Mouse (Mus musculus) limb, embryonic 14.5 days (tissue): Measurements from ENCODE around the gene Slc16a5. TPM values are rescaled to one million over a fixed set of nuclear protein-coding genes. Genes with fewer than 3 reads are reported as not detected.

Experiments used
- ATAC-seq: fragments of 200-750 bp; cut with Nextera tagmentation; 2 replicates; pipeline ENCODE4 v1.8.0; 2017; ENCODE audit warnings: low read depth, moderate number of reproducible peaks, moderate TSS enrichment; ENCODE audit not compliant: low FRiP score
- DNase-seq: peaks from one replicate; pipeline ENCODE4 v3.0.0-alpha.2; 2015; ENCODE audit warnings: low spot score
- H3K27ac ChIP-seq: fragments of 300-500 bp; sonication (generic); replicated peaks from 2 replicates; pipeline ENCODE4 v1.5.1; 2014; ENCODE audit warnings: low read depth, mild to moderate bottlenecking, low read length, moderate library complexity, mixed read lengths
- H3K27me3 ChIP-seq: fragments of 300-500 bp; sonication (generic); 2 replicates; pipeline ENCODE4 v1.6.1; 2014; ENCODE audit warnings: low read length, mixed read lengths; ENCODE audit not compliant: control insufficient read depth, insufficient read depth
- H3K36me3 ChIP-seq: fragments of 300-500 bp; sonication (generic); 2 replicates; pipeline ENCODE4 v1.6.1; 2014; ENCODE audit warnings: mild to moderate bottlenecking, low read length, moderate library complexity, mixed read lengths; ENCODE audit not compliant: control insufficient read depth, insufficient read depth
- H3K4me1 ChIP-seq: fragments of 300-500 bp; sonication (generic); 2 replicates; pipeline ENCODE4 v1.6.1; 2014; ENCODE audit warnings: antibody characterized with exemption, low read length, mixed read lengths; ENCODE audit not compliant: control insufficient read depth, insufficient read depth
- H3K4me2 ChIP-seq: fragments of 300-500 bp; sonication (generic); replicated peaks from 2 replicates; pipeline ENCODE4 v1.6.1; 2014; ENCODE audit warnings: low read depth, mild to moderate bottlenecking, low read length, moderate library complexity; ENCODE audit not compliant: severe bottlenecking
- H3K4me3 ChIP-seq: fragments of 300-500 bp; sonication (generic); replicated peaks from 2 replicates; pipeline ENCODE4 v1.5.1; 2014; ENCODE audit warnings: low read length
- H3K9ac ChIP-seq: fragments of 300-500 bp; sonication (generic); 2 replicates; pipeline ENCODE4 v1.6.1; 2014; ENCODE audit warnings: mild to moderate bottlenecking, low read depth, low read length, moderate library complexity; ENCODE audit not compliant: severe bottlenecking
- H3K9me3 ChIP-seq: fragments of 300-500 bp; sonication (generic); 2 replicates; pipeline ENCODE4 v1.6.1; 2016; ENCODE audit warnings: low read length; ENCODE audit not compliant: control insufficient read depth
- POLR2A ChIP-seq: fragments of 200-500 bp; IDR thresholded peaks from 2 replicates; pipeline ENCODE4 v1.8.0; 2012; ENCODE audit warnings: inconsistent platforms, mild to moderate bottlenecking, moderate library complexity, borderline replicate concordance; ENCODE audit not compliant: insufficient read depth, insufficient read length; ENCODE audit errors: extremely low read depth
- WGBS: fragments of 180-500 bp; shearing (Covaris S2); extraction: QIAGEN DNeasy Blood & Tissue Kit; methylation state at CpG from one replicate; pipeline ENCODE4 v1.1.7; 2014; 5-methylcytosine and 5-hydroxymethylcytosine counted together
- polyA plus RNA-seq, 2 experiments: library from polyadenylated mRNA; depleted of rRNA in 1 of 2; stranded (reverse) in 1 of 2; unstranded in 1 of 2; fragments of >200 nt; fragmentation: Nextera tagmentation in 1 of 2; extraction: Ambion mirVana in 1 of 2; gene quantifications; 2 replicates each; pipeline versions ENCODE4 v1.2.1 to v1.2.3; 2012 to 2014

Slc16a5 gene
- polyA plus RNA-seq (2012; rRNA removed): 0.04 and 0.08 TPM in 2 replicates
- not detected in 2 replicates for polyA plus RNA-seq (2014; fragmentation: Nextera tagmentation; extraction: Ambion mirVana)

GRCm38 (mm10) chr11:115462243-115462891, at the start of gene Slc16a5:
Gene Slc16a5, plus strand, starts transcription at chr11:115462474.
- TF ChIP-seq POLR2A: no peak
- Histone ChIP-seq H3K27me3 (no peaks in the 10 kb centered on the region), H3K9me3 (no peaks in the 10 kb centered on the region), H3K27ac (no peak within 1 kb of the TSS), H3K4me1 (no peaks in the 10 kb centered on the region), H3K9ac (no peak within 1 kb of the TSS), H3K36me3 (no peaks in the 10 kb centered on the region), H3K4me3 (no peak within 1 kb of the TSS), H3K4me2 (no peak within 1 kb of the TSS)
- no peak for ATAC-seq
- DNase-seq: no peak
- WGBS: 67% methylated on average over 16 of the region's 16 CpGs

GRCm38 (mm10) chr11:115419531-115420237, 42.6 kb upstream of the Slc16a5 start, which contains the start of the genes Atp5h and Kctd2:
Gene Atp5h, minus strand, starts transcription at chr11:115419962.
Gene Kctd2, plus strand, starts transcription at chr11:115420128.
- Histone ChIP-seq H3K4me2 (peak within 1 kb of the TSS; percentile 94), H3K4me3 (peak within 1 kb of the TSS; percentile 65), H3K36me3 (peaks cover 41% of the 10 kb centered on the region), H3K4me1 (peaks cover 16% of the 10 kb centered on the region), H3K9me3 (no peaks in the 10 kb centered on the region), H3K27ac (peak within 1 kb of the TSS; percentile 84), H3K9ac (peak within 1 kb of the TSS; percentile 94), H3K27me3 (no peaks in the 10 kb centered on the region)
- TF ChIP-seq POLR2A: peak; percentile 49
- ATAC-seq: peak; percentile 99
- 3% methylated on average over 37 of the region's 56 CpGs for WGBS
- peak; percentile 98 for DNase-seq

- H3K27ac ChIP-seq: peak overlapping the region; percentile 84
- peaks cover 42% of the 10 kb centered on the region for H3K36me3 ChIP-seq
- no peaks in the 10 kb centered on the region for H3K9me3 ChIP-seq
- WGBS: under 1% methylated on average over 41 of the region's 45 CpGs
- H3K27me3 ChIP-seq: no peaks in the 10 kb centered on the region
- peaks cover 16% of the 10 kb centered on the region for H3K4me1 ChIP-seq
- DNase-seq: peak; percentile 46
- ATAC-seq: peak; percentile 47
- TF ChIP-seq POLR2A: no peak
- H3K4me3 ChIP-seq: peak overlapping the region; percentile 65
- peak overlapping the region; percentile 94 for H3K9ac ChIP-seq
- peak overlapping the region; percentile 94 for H3K4me2 ChIP-seq
Observed at GRCm38 (mm10) chr11:115420336-115421190, 41.7 kb upstream of the Slc16a5 start.

GRCm38 (mm10) chr11:115421328-115421727, 40.9 kb upstream of the Slc16a5 start:
- no peaks in the 10 kb centered on the region for H3K9me3 ChIP-seq
- TF ChIP-seq POLR2A: no peak
- H3K36me3 ChIP-seq: peaks cover 42% of the 10 kb centered on the region
- H3K27me3 ChIP-seq: no peaks in the 10 kb centered on the region
- no peak for DNase-seq
- peak overlapping the region; percentile 65; the same call in 1 of the 2 replicates for H3K4me3 ChIP-seq
- WGBS: 41% methylated on average over 1 of the region's 1 CpGs
- H3K27ac ChIP-seq: no peak overlapping the region
- H3K4me1 ChIP-seq: peaks cover 16% of the 10 kb centered on the region
- H3K4me2 ChIP-seq: peak overlapping the region; percentile 94
- no peak overlapping the region for H3K9ac ChIP-seq
- ATAC-seq: no peak

GRCm38 (mm10) chr11:115421972-115422371, 40.3 kb upstream of the Slc16a5 start:
- WGBS: 88% methylated on average over 16 of the region's 16 CpGs
- H3K36me3 ChIP-seq: peaks cover 42% of the 10 kb centered on the region
- H3K4me1 ChIP-seq: peaks cover 16% of the 10 kb centered on the region
- H3K9ac ChIP-seq: 0 out of 2 replicates have a peak overlapping the region, but pooled peaks have one; percentile 8
- TF ChIP-seq POLR2A: no peak
- DNase-seq: no peak
- no peak overlapping the region for H3K27ac ChIP-seq
- H3K4me3 ChIP-seq: no peak overlapping the region
- H3K27me3 ChIP-seq: no peaks in the 10 kb centered on the region
- no peaks in the 10 kb centered on the region for H3K9me3 ChIP-seq
- ATAC-seq: no peak
- H3K4me2 ChIP-seq: no peak overlapping the region
